Mouse (Mus musculus) left cerebral cortex, postnatal 10 days (tissue): Measurements from ENCODE around the gene Itga6. TPM values are rescaled to one million over a fixed set of nuclear protein-coding genes. Genes with fewer than 3 reads are reported as not detected.
A peak's percentile ranks its signal among the peaks of the same experiment; 100 is the strongest.

ENCODE experiments used
- DNase-seq, 2 experiments: peaks; one replicate each; pipeline ENCODE4 v3.0.0; 2021 to 2022; ENCODE audit warnings: low spot score in 2 of 2, mixed read lengths in 1 of 2; ENCODE audit errors: extremely low spot score in 1 of 2
- intact Hi-C: fragments of 180-260 bp; cut with DNase I; formaldehyde crosslinking; loops from one replicate; pipeline ENCODE4 v1.15.1; 2025
- total RNA-seq, 2 experiments: library from RNA; stranded (reverse); gene quantifications; 2 replicates each; pipeline ENCODE4 v1.2.3; 2021

Gene Itga6
- total RNA-seq, 2 experiments from 2014 or later = 23.2 to 29.1 TPM

GRCm38 (mm10) chr2:71787591-71788460, 42.4 kb downstream of the Itga6 start:
- no peak for DNase-seq
- intact Hi-C loops = no loop called here

GRCm38 (mm10) chr2:71790752-71791151, 45.3 kb downstream of the Itga6 start:
- intact Hi-C loops = no loop called here
- no peak for DNase-seq

- intact Hi-C loops = no loop called here
- no peak for DNase-seq
Observed at GRCm38 (mm10) chr2:71791203-71791602, 45.8 kb downstream of the Itga6 start.

- intact Hi-C loops = no loop called here
- DNase-seq = no peak
Observed at GRCm38 (mm10) chr2:71794139-71794538, 48.7 kb downstream of the Itga6 start.

GRCm38 (mm10) chr2:71796787-71797186, 51.4 kb downstream of the Itga6 start:
- intact Hi-C loops = no loop called here
- no peak for DNase-seq

- DNase-seq = no peak
- intact Hi-C loops = no loop called here
Observed at GRCm38 (mm10) chr2:71800798-71801197, 55.4 kb downstream of the Itga6 start.

- no peak for DNase-seq
- intact Hi-C loops = no loop called here
Observed at GRCm38 (mm10) chr2:71801691-71802090, 56.3 kb downstream of the Itga6 start.

- no peak for DNase-seq
- intact Hi-C loops = no loop called here
Observed at GRCm38 (mm10) chr2:71802131-71802530, 56.7 kb downstream of the Itga6 start.

GRCm38 (mm10) chr2:71805120-71805519, 59.7 kb downstream of the Itga6 start:
- intact Hi-C loops = no loop called here
- DNase-seq = no peak

- intact Hi-C loops = no loop called here
Observed at GRCm38 (mm10) chr2:71805611-71806567, 60.5 kb downstream of the Itga6 start.

GRCm38 (mm10) chr2:71809289-71809860, 64.0 kb downstream of the Itga6 start:
- intact Hi-C loops = no loop called here
- no peak for DNase-seq

More at GRCm38 (mm10) chr2:71805611-71806567, 60.5 kb downstream of the Itga6 start:
- no peak for DNase-seq

GRCm38 (mm10) chr2:71810010-71810409, 64.6 kb downstream of the Itga6 start:
- no peak for DNase-seq
- intact Hi-C loops = loop anchor here (5.0 to 10.0 kb wide), 3 partner anchors 213 to 555 kb away; no protein-coding TSS in a partner anchor

- intact Hi-C loops = loop anchor here (5.0 to 10.0 kb wide), 3 partner anchors 214 to 556 kb away; no protein-coding TSS in a partner anchor
Observed at GRCm38 (mm10) chr2:71810906-71811305, 65.5 kb downstream of the Itga6 start.

GRCm38 (mm10) chr2:71812221-71813021, 67.0 kb downstream of the Itga6 start:
- intact Hi-C loops = loop anchor here (5.0 to 10.0 kb wide), 3 partner anchors 215 to 558 kb away; no protein-coding TSS in a partner anchor

More at GRCm38 (mm10) chr2:71810906-71811305, 65.5 kb downstream of the Itga6 start:
- DNase-seq = no peak

GRCm38 (mm10) chr2:71813022-71813358, 67.6 kb downstream of the Itga6 start:
- no peak for DNase-seq
- intact Hi-C loops = loop anchor here (5.0 to 10.0 kb wide), 3 partner anchors 216 to 558 kb away; no protein-coding TSS in a partner anchor

More at GRCm38 (mm10) chr2:71812221-71813021, 67.0 kb downstream of the Itga6 start:
- DNase-seq = peak; percentile 83 to 86

- intact Hi-C loops = loop anchor here (5.0 to 10.0 kb wide), 3 partner anchors 216 to 559 kb away; no protein-coding TSS in a partner anchor
- DNase-seq = no peak
Observed at GRCm38 (mm10) chr2:71813371-71813770, 68.0 kb downstream of the Itga6 start.

GRCm38 (mm10) chr2:71814016-71814415, 68.6 kb downstream of the Itga6 start:
- DNase-seq = no peak
- intact Hi-C loops = loop anchor here (5.0 to 10.0 kb wide), 3 partner anchors 217 to 559 kb away; no protein-coding TSS in a partner anchor

- no peak for DNase-seq
- intact Hi-C loops = loop anchor here (10.0 kb wide), 1 partner anchor 560 kb away; no protein-coding TSS in a partner anchor
Observed at GRCm38 (mm10) chr2:71815279-71815678, 69.9 kb downstream of the Itga6 start.
